Mouse (Mus musculus) erythroid progenitor cell, adult 5-6 weeks (primary cell): ENCODE results near the gene Pet117. TPM values are rescaled to one million over a fixed set of nuclear protein-coding genes. Genes with fewer than 3 reads are reported as not detected.

Source experiments
- ATAC-seq: replicated peaks from 2 replicates; pipeline ENCODE4 v1.8.0; 2016; ENCODE audit warnings: moderate number of reproducible peaks, mild to moderate bottlenecking, moderate TSS enrichment, inconsistent platforms; ENCODE audit not compliant: poor library complexity, low FRiP score, severe bottlenecking
- total RNA-seq, 2 experiments: library from RNA; stranded (forward) in 1 of 2; stranded (reverse) in 1 of 2; fragments of 150-400 nt in 1 of 2; fragments of 186-747, 209-891 nt in 1 of 2; gene quantifications; 2 replicates each; pipeline versions ENCODE4 v1.2.3 to v1.2.4; 2015 to 2017; ENCODE audit warnings: low replicate concordance in 2 of 2

Pet117 gene
- total RNA-seq, 2 experiments from 2014 or later = not detected

GRCm38 (mm10) chr2:144375063-144375703, 6.4 kb downstream of the Pet117 start:
- ATAC-seq = no peak

GRCm38 (mm10) chr2:144381293-144381692, 12.5 kb downstream of the Pet117 start:
- ATAC-seq = no peak

DNA sequence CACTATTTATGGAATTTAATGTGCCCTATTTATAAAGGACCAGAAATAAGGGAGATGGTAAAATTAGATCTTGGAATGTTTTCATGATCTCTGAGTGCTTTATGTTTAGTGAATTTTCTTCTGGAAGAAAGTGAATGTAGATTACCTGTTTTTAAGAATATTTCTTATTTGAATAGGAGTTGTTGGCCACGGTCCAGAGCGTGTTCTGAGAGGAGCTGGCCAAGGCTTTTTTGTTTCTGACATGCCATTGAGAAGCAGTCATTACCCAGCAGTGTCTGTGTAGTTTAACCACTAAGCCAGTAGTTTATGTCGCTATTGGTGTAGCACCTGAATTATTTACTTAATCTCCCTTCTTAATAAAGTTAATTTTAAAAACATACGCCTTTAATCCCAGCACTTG, 12.9 kb downstream of the Pet117 start:
- no peak for ATAC-seq

GRCm38 (mm10) chr2:144382624-144383138, 13.9 kb downstream of the Pet117 start:
- peak; percentile 50; the same call in 1 of the 2 replicates for ATAC-seq

- ATAC-seq = no peak
Measured at GRCm38 (mm10) chr2:144386296-144386695, 17.5 kb downstream of the Pet117 start.

GRCm38 (mm10) chr2:144388416-144388815, 19.6 kb downstream of the Pet117 start:
- ATAC-seq = no peak

GRCm38 (mm10) chr2:144399531-144399930, 30.7 kb downstream of the Pet117 start:
- ATAC-seq = no peak

DNA sequence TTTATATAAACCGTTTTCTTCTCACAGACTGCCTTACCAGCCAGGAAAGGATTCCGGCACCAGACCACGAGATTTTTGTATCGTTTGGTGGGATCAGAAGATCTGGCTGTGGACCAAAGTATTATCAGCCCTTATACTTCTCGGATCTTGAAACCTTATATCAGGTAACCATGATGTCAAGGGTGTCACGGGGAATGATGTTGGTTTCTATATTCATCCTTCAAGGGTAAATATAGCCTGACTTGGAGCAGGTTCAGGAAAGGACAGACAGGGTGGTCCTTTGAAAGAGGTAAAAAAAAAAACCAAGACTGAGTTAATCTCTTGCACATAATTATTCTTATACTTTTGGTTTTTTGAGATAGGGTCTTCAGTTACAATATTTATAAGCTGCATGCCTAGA, 31.9 kb downstream of the Pet117 start:
- no peak for ATAC-seq

GRCm38 (mm10) chr2:144409037-144409436, 40.2 kb downstream of the Pet117 start:
- no peak for ATAC-seq

DNA sequence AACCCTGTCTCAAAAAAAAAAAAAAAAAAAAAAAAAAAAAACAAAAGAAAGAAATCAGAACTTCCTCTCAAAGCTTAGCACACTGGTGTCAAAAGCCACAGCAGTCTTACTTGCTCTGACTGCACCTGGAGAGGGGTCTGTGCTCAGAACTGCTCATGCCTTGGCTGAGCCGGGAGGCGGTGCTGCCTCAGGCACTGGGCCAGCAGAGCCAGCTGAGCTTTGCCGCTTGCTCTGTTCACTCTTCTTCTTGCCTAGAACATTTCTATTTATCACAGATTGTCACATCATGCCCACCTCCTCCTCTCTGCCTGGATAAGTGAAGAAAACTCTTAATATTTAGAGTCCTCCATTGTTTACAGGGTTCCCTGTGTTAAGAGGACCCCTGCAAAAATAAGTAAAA, 41.8 kb downstream of the Pet117 start:
- no peak for ATAC-seq

DNA sequence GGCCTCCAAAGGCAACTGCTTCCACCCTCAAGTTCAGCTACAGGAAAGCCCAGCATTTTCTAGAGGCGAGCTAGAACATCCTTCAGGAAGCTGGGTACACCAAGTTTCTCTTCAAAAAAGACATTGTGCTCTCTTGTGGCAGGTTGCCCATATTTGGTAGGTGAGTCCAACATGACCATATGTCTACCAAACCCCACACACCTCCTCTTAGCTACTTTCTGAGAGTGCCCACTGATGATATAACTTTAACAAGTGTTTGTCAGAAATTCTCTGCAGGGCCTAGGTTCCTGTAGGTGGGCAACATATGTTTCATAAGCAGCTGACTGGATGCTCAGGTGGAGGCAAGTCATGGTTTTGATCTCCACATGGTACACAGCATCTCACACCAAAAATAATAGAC, 45.9 kb downstream of the Pet117 start:
- ATAC-seq = no peak

- no peak for ATAC-seq
Measured at GRCm38 (mm10) chr2:144416859-144417258, 48.1 kb downstream of the Pet117 start.

DNA sequence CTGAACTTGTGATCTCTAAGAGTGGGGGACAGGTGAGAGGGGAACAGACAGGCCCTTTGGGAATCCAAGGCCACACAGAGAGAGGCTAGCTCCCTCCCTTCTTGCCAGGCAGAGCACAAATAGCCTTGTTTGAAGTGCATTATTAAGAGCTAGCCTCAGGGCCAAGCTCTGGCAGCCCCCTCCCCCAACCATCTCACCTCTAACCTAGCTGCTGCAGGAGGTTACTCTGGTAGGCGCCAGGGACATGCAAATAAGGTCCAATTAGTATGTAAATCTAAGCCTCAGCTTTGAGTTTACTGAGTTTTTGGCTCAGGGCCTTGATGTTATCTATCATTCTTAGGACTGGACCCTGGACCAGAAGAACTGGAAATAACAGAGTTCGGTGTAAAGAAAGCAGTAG, 49.3 kb downstream of the Pet117 start:
- no peak for ATAC-seq

DNA sequence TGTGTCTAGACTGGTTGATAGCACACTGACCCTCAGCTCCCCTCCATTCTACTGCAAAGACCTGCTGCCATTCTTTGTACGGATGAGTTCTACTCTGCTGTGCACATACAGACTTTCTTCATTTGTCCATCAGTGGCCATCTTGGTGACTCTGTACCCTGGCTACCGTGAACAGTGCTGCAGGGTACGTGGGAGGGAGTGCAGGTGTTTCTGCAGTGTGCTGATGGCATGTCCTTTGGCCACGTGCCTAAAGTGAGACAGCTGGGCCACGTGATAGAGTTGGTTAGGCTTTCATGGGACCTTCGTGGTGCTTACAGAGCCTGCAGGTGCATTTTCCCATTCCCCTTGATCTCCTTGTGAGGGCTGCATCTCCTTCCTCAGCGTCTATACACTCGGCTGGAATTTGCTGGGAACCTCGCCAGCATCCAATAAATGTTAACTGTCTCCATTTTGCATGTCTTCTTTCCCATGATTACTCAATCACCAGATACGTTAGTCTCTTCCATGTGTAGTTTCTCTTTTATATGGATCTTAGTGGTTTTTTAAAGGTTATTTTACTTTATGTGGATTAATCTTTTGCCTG, 53.4 kb downstream of the Pet117 start:
- ATAC-seq = no peak

Other genes starting within 250 kb of the Pet117 start
- gene Mgme1, start 98.3 kb upstream of the Pet117 start, total RNA-seq (2015; ENCODE audit: low replicate concordance) = 4.2 and 5.4 TPM in 2 replicates
- gene Mgme1, start 98.3 kb upstream of the Pet117 start, total RNA-seq (2017; ENCODE audit: low replicate concordance) = 1.4 and 3.2 TPM in 2 replicates
- gene Snx5, start 98.1 kb upstream of the Pet117 start, total RNA-seq (2015; ENCODE audit: low replicate concordance) = 93.7 and 130 TPM in 2 replicates
- gene Snx5, start 98.1 kb upstream of the Pet117 start, total RNA-seq (2017; ENCODE audit: low replicate concordance) = 86.1 and 115 TPM in 2 replicates
- gene Ovol2, start 36.9 kb upstream of the Pet117 start, total RNA-seq (2015; ENCODE audit: low replicate concordance) = not detected in 2 replicates
- gene Ovol2, start 36.9 kb upstream of the Pet117 start, total RNA-seq (2017; ENCODE audit: low replicate concordance) = not detected in 2 replicates
- 10.5 and 16.6 TPM in 2 replicates for gene Kat14, start within 50 bp of the Pet117 start, total RNA-seq (2015; ENCODE audit: low replicate concordance)
- 11.7 and 23.0 TPM in 2 replicates for gene Kat14, start within 50 bp of the Pet117 start, total RNA-seq (2017; ENCODE audit: low replicate concordance)
- gene Dzank1, start 158.4 kb downstream of the Pet117 start, total RNA-seq (2015; ENCODE audit: low replicate concordance) = not detected in 2 replicates
- gene Dzank1, start 158.4 kb downstream of the Pet117 start, total RNA-seq (2017; ENCODE audit: low replicate concordance) = not detected in 2 replicates
- 5.4 and 9.2 TPM in 2 replicates for gene Polr3f, start 158.7 kb downstream of the Pet117 start, total RNA-seq (2015; ENCODE audit: low replicate concordance)
- gene Polr3f, start 158.7 kb downstream of the Pet117 start, total RNA-seq (2017; ENCODE audit: low replicate concordance) = 3.5 and 15.9 TPM in 2 replicates
- 1.7 and 5.0 TPM in 2 replicates for gene Rbbp9, start 181.9 kb downstream of the Pet117 start, total RNA-seq (2015; ENCODE audit: low replicate concordance)
- 0.38 and 2.1 TPM in 2 replicates for gene Rbbp9, start 181.9 kb downstream of the Pet117 start, total RNA-seq (2017; ENCODE audit: low replicate concordance)
- gene Sec23b, start 187.2 kb downstream of the Pet117 start, total RNA-seq (2015; ENCODE audit: low replicate concordance) = 28.9 and 47.6 TPM in 2 replicates
- gene Sec23b, start 187.2 kb downstream of the Pet117 start, total RNA-seq (2017; ENCODE audit: low replicate concordance) = 30.0 and 41.5 TPM in 2 replicates
- 7.2 TPM in 1 of 2 replicates, not detected in the other for gene Smim26, start 225.1 kb downstream of the Pet117 start, total RNA-seq (2015; ENCODE audit: low replicate concordance)
- not detected in 2 replicates for gene Smim26, start 225.1 kb downstream of the Pet117 start, total RNA-seq (2017; ENCODE audit: low replicate concordance)
- gene Dtd1, start 230.9 kb downstream of the Pet117 start, total RNA-seq (2015; ENCODE audit: low replicate concordance) = 4.2 and 5.4 TPM in 2 replicates
- 3.6 and 14.5 TPM in 2 replicates for gene Dtd1, start 230.9 kb downstream of the Pet117 start, total RNA-seq (2017; ENCODE audit: low replicate concordance)